Mouse (Mus musculus): ENCODE measurements at regions not wholly inside any gene's neighbourhood (a gene's known extent, or its start where the extent isn't known, plus 50 kb on each side); places are given as distances from the start of the nearest gene placed in this dataset.

- DNase-seq: no peak
- intact Hi-C loops (cut with DNase I): no loop called here
Measured at GRCm38 (mm10) chr10:8077904-8078811, 122.1 kb upstream of the Tab2 start.

- intact Hi-C loops (cut with DNase I): no loop called here
- DNase-seq: no peak
Measured at GRCm38 (mm10) chr10:8072463-8072862, 116.4 kb upstream of the Tab2 start.

- intact Hi-C loops (cut with DNase I): no loop called here
- no peak for DNase-seq
Measured at GRCm38 (mm10) chr10:8071858-8072257, 115.8 kb upstream of the Tab2 start.

- no peak for DNase-seq
- intact Hi-C loops (cut with DNase I): no loop called here
Measured at GRCm38 (mm10) chr10:8070472-8070871, 114.4 kb upstream of the Tab2 start.

- DNase-seq: no peak
- intact Hi-C loops (cut with DNase I): no loop called here
Measured at GRCm38 (mm10) chr10:8066926-8067325, 110.9 kb upstream of the Tab2 start.

- DNase-seq: no peak
Measured at GRCm38 (mm10) chr10:8065746-8066145, 109.7 kb upstream of the Tab2 start.

GRCm38 (mm10) chr10:8064281-8064680 lies 108.3 kb upstream of the Tab2 start:
- intact Hi-C loops (cut with DNase I): no loop called here
- no peak for DNase-seq

More at GRCm38 (mm10) chr10:8065746-8066145, 109.7 kb upstream of the Tab2 start:
- intact Hi-C loops (cut with DNase I): no loop called here

GRCm38 (mm10) chr10:8063458-8064090 lies 107.5 kb upstream of the Tab2 start:
- intact Hi-C loops (cut with DNase I): no loop called here

GRCm38 (mm10) chr10:8060987-8061386 lies 105.0 kb upstream of the Tab2 start:
- DNase-seq: no peak
- intact Hi-C loops (cut with DNase I): no loop called here

More at GRCm38 (mm10) chr10:8063458-8064090, 107.5 kb upstream of the Tab2 start:
- no peak for DNase-seq

- intact Hi-C loops (cut with DNase I): no loop called here
Measured at GRCm38 (mm10) chr10:8059769-8060168, 103.7 kb upstream of the Tab2 start.

GRCm38 (mm10) chr10:8057855-8058254 lies 101.8 kb upstream of the Tab2 start:
- DNase-seq: no peak
- intact Hi-C loops (cut with DNase I): no loop called here

More at GRCm38 (mm10) chr10:8059769-8060168, 103.7 kb upstream of the Tab2 start:
- no peak for DNase-seq

GRCm38 (mm10) chr10:8055293-8055692 lies 99.3 kb upstream of the Tab2 start:
- intact Hi-C loops (cut with DNase I): no loop called here
- DNase-seq: no peak

- no peak for DNase-seq
- intact Hi-C loops (cut with DNase I): no loop called here
Measured at GRCm38 (mm10) chr10:8043416-8044163, 87.6 kb upstream of the Tab2 start.

GRCm38 (mm10) chr10:8042306-8042705 lies 86.3 kb upstream of the Tab2 start:
- intact Hi-C loops (cut with DNase I): no loop called here
- no peak for DNase-seq

- no peak for DNase-seq
- intact Hi-C loops (cut with DNase I): no loop called here
Measured at GRCm38 (mm10) chr10:8041790-8042189, 85.8 kb upstream of the Tab2 start.

GRCm38 (mm10) chr10:8037986-8038631 lies 82.1 kb upstream of the Tab2 start:
- intact Hi-C loops (cut with DNase I): no loop called here
- DNase-seq: no peak

- no peak for DNase-seq
- intact Hi-C loops (cut with DNase I): no loop called here
Measured at GRCm38 (mm10) chr10:8036293-8036692, 80.3 kb upstream of the Tab2 start.

GRCm38 (mm10) chr10:8035310-8035709 lies 79.3 kb upstream of the Tab2 start:
- intact Hi-C loops (cut with DNase I): no loop called here
- no peak for DNase-seq

GRCm38 (mm10) chr10:8032203-8032602 lies 76.2 kb upstream of the Tab2 start:
- intact Hi-C loops (cut with DNase I): no loop called here

GRCm38 (mm10) chr10:8028840-8029239 lies 72.8 kb upstream of the Tab2 start:
- intact Hi-C loops (cut with DNase I): no loop called here
- DNase-seq: no peak

More at GRCm38 (mm10) chr10:8032203-8032602, 76.2 kb upstream of the Tab2 start:
- no peak for DNase-seq

GRCm38 (mm10) chr10:8027023-8027422 lies 71.0 kb upstream of the Tab2 start:
- intact Hi-C loops (cut with DNase I): no loop called here
- no peak for DNase-seq

Measured in heart, postnatal 36 days (tissue).